Mouse (Mus musculus) spleen, adult 2 months (tissue): ENCODE results near the gene Abcc4. TPM values are rescaled to one million over a fixed set of nuclear protein-coding genes. Genes with fewer than 3 reads are reported as not detected.
A peak's percentile ranks its signal among the peaks of the same experiment; 100 is the strongest.

Experiments
- DNase-seq, 2 experiments: peaks; one replicate each; pipeline versions ENCODE4 v3.0.0 to v3.0.0-alpha.2; 2012 to 2021; ENCODE audit warnings: low spot score in 2 of 2, low read depth in 1 of 2
- H3K27ac ChIP-seq: fragments of 200-500 bp; 2 replicates; pipeline ENCODE4 v1.5.1; 2012; ENCODE audit warnings: low read length, inconsistent platforms; ENCODE audit not compliant: insufficient read depth
- H3K27me3 ChIP-seq: fragments of 200-500 bp; 2 replicates; pipeline ENCODE4 v1.6.1; 2012; ENCODE audit warnings: mild to moderate bottlenecking, moderate library complexity, low read length, inconsistent platforms; ENCODE audit not compliant: control insufficient read depth, insufficient read depth
- H3K36me3 ChIP-seq: fragments of 200-500 bp; 2 replicates; pipeline ENCODE4 v1.6.1; 2012; ENCODE audit warnings: mild to moderate bottlenecking, low read length, inconsistent platforms; ENCODE audit not compliant: control insufficient read depth, insufficient read depth
- H3K4me1 ChIP-seq: fragments of 200-500 bp; 2 replicates; pipeline ENCODE4 v1.6.1; 2011; ENCODE audit warnings: inconsistent platforms; ENCODE audit not compliant: control insufficient read depth, insufficient read depth, insufficient read length
- H3K4me3 ChIP-seq: fragments of 200-500 bp; 2 replicates; pipeline ENCODE4 v1.5.1; 2011; ENCODE audit warnings: mild to moderate bottlenecking, inconsistent platforms; ENCODE audit not compliant: insufficient read depth, insufficient read length; ENCODE audit errors: extremely low read depth
- CTCF ChIP-seq: fragments of 200-500 bp; IDR thresholded peaks from 2 replicates; pipeline ENCODE4 v1.5.1; 2011; ENCODE audit warnings: mild to moderate bottlenecking, inconsistent platforms; ENCODE audit not compliant: insufficient read depth, insufficient read length, insufficient replicate concordance; ENCODE audit errors: extremely low read depth
- POLR2A ChIP-seq: fragments of 200-500 bp; IDR thresholded peaks from 2 replicates; pipeline ENCODE4 v1.6.1; 2011; ENCODE audit warnings: low read depth, low read length, inconsistent platforms
- WGBS: fragments of 180-500 bp; shearing (Covaris S2); methylation state at CpG from one replicate; pipeline ENCODE4 v1.1.7; 2018; 5-methylcytosine and 5-hydroxymethylcytosine counted together
- polyA plus RNA-seq: library from polyadenylated mRNA; depleted of rRNA; stranded (reverse); fragments of >200 nt; gene quantifications from 2 replicates; pipeline ENCODE4 v1.2.3, GENCODE M21; 2012; rRNA removed

Abcc4 gene
- polyA plus RNA-seq = 2.9 and 3.6 TPM in 2 replicates

DNA sequence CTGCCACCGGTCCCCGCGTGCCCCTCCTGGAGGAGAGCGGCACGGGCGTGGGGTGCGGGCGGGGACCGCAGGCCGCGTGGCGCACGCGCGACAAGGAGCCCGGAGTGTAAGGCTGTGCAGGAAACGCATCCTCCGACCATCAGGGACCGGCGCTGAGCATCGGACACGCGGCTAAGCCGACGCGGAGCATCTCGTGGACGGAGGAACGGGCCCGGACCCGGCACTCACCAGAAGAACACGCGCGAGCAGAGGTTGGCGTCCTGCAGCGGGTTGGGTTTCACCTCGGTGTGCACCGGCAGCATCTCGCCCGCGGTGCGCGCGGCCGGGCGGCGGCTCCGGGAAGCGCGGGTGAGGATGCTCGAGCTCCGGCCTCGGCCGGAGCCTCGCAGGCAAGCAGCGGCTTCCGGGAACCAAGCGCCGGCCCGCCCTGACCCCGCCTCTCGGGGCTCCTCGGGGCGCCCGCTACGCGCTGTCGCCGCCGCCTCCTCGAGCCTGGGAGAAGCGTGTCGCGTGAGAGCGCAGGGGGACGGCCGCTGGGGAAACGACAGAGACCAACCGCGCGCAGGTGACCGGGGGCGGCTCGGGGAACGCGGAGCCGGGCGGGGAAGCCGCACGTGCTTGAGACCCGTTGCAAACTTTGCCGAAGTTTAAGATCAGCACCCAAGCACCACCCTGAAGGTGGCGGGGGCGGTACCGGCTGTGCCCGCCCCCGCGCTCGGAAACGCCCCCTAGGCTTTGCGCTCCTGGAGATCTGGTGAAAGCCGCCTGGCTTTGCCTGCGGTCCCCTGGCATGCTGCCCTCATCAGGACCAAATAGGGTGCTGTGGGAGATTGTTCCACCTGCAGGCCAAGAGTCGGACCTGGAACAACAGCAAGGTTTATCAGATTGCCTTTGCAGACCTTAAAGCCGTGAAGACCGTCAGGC, at the start of gene Abcc4:
Abcc4 (minus strand) TSS at position 412 of the 924 bp plus-strand sequence.
- H3K36me3 ChIP-seq = no peaks in the 10 kb centered on the region
- 2% methylated on average over 106 of the region's 106 CpGs for WGBS

DNA sequence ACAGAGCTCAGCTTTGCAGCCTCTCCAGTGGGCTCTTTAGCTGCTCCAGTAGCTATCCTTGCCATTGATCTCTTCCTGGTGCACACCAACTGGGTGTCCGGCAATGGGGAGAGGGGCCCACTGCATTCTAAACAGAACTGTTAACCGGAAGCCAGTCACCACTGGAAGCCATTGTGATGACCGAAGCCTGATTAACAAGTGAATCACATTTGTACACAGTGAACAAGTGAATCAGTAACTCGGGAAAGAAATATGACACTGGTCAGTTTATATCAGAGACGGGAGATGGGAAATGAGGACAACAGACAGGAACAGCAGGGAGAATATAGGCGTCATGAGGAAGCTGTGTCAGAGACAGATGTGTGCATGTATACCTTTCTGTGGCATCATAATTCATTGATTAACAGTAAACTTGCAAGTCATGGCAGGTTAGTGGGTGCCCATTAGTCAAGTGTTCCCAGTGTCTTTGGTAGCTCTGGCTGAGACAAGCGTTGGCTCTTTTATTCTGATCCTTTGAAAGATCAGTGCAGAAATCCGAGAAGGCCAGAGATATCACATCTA, 45.3 kb upstream of the Abcc4 start:
- H3K36me3 ChIP-seq = no peaks in the 10 kb centered on the region
- 89% methylated on average over 8 of the region's 8 CpGs for WGBS
- H3K4me1 ChIP-seq = no peaks in the 10 kb centered on the region
- H3K27ac ChIP-seq = no peak overlapping the region
- no peak overlapping the region for H3K4me3 ChIP-seq
- H3K27me3 ChIP-seq = no peaks in the 10 kb centered on the region
- no peak for DNase-seq
- TF ChIP-seq CTCF = no peak
- TF ChIP-seq POLR2A = no peak

More for the DNA sequence above, at the start of gene Abcc4:
- no peaks in the 10 kb centered on the region for H3K27me3 ChIP-seq
- TF ChIP-seq POLR2A (peak; percentile 41; the same call in 1 of the 2 replicates), CTCF (no peak)
- H3K4me1 ChIP-seq = no peaks in the 10 kb centered on the region; the same call in none of the 2 replicates
- H3K4me3 ChIP-seq = peak within 1 kb of the TSS; percentile 83
- peak within 1 kb of the TSS; percentile 41 for H3K27ac ChIP-seq
- peak; percentile 37 to 80 for DNase-seq

DNA sequence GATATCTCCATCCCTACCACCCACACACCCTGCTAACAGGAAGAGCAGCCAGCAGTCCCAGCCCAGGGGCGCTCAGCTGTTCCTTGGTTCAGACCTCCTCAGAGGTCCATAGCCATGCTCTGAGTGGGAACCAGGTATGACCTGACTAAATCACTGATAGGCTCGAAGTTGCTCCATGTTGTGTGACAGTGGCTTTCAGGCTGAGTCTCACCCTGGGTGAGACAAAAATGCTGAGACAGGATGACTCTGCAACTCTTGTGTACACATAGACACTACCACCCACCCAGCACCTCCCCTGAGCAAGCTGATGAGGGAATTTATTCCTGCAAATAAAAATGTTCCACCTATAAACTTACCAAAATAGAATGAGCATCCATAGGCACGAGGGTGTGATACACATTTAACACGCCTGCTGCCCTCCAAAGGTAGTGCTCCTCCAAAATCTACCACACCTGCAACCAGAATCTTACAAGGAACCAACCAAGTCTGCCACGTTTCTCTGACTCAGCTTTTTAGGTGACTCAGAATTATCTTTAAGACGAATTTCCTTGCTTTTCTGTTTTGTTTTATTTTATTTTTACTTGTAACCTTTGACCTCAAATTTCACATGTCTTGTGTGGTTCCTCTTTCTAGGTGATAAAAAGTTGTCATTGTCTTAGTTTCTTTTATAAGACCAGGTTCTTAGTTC, 44.6 kb upstream of the Abcc4 start:
- no peak for TF ChIP-seq CTCF
- no peak for TF ChIP-seq POLR2A
- no peak for DNase-seq
- no peak overlapping the region for H3K27ac ChIP-seq
- H3K27me3 ChIP-seq = no peaks in the 10 kb centered on the region
- H3K4me1 ChIP-seq = no peaks in the 10 kb centered on the region
- H3K4me3 ChIP-seq = no peak overlapping the region
- 54% methylated on average over 6 of the region's 6 CpGs for WGBS
- H3K36me3 ChIP-seq = no peaks in the 10 kb centered on the region

DNA sequence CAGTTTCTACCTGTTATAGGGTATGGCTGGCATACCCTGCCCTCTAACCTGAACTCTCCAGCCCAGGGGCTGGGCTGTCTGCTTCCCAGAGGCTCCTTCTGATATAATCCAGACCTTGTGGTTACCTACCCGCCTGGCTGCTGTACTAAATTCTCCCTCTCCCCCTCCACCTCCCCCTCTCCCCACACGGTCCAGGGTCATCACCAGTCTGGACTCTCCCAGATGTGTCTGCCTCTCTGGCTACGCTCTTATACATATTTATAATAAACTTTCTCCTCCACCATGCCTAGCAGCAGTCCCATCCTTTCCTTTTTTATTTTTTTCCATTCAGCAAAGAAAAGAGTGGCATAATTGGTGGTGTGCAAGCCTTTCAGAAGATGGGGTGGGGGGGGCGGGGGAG, 43.7 kb upstream of the Abcc4 start:
- Histone ChIP-seq H3K4me1 (no peaks in the 10 kb centered on the region), H3K4me3 (no peak overlapping the region), H3K27me3 (no peaks in the 10 kb centered on the region), H3K36me3 (no peaks in the 10 kb centered on the region), H3K27ac (no peak overlapping the region)
- TF ChIP-seq POLR2A = no peak
- TF ChIP-seq CTCF = no peak
- 77% methylated on average over 4 of the region's 4 CpGs for WGBS
- no peak for DNase-seq

DNA sequence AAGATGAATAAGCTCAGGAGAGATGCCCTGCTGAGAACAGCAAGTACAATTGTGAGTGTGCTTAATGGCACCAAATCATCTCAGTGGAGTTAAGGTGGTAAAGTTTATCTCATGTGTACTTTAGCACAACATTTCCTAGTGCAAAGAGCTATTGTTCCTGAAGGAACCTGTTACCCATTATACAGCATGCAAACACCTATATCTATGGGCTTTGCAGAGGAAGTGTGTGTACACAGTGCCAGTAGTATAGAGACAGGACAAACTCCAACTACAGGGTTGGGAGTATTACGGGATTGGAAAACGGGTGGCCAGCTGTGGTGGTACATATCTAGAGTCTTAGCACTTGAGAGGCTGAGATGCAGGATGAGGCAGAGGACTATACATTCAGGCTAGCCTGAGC, 43.0 kb upstream of the Abcc4 start:
- no peaks in the 10 kb centered on the region for H3K27me3 ChIP-seq
- H3K4me3 ChIP-seq = no peak overlapping the region
- TF ChIP-seq POLR2A = no peak
- TF ChIP-seq CTCF = no peak
- no peaks in the 10 kb centered on the region for H3K36me3 ChIP-seq
- WGBS = 92% methylated on average over 2 of the region's 2 CpGs
- no peaks in the 10 kb centered on the region for H3K4me1 ChIP-seq
- DNase-seq = no peak
- no peak overlapping the region for H3K27ac ChIP-seq

DNA sequence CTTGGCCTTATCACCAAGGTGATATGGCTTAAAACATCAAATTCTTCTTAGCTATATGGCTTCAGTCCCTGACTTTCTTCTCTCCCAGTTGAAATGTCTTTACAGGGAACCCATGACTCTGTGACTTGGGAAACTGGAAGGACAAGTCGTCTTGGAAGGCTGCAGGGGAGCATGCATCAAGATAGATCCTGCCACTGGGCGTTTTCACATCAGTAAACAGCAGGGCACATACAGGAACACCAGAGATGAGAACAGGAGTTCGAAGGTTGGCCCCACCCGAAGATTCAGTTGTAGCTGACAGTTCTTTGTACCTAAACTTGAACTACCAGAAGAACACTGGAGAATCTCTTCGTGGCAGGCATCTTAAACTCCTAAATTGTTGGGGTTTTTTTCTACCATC, 36.8 kb upstream of the Abcc4 start:
- TF ChIP-seq POLR2A (no peak), CTCF (no peak)
- Histone ChIP-seq H3K4me3 (no peak overlapping the region), H3K36me3 (no peaks in the 10 kb centered on the region), H3K27me3 (no peaks in the 10 kb centered on the region), H3K27ac (no peak overlapping the region), H3K4me1 (no peaks in the 10 kb centered on the region)
- 76% methylated on average over 5 of the region's 5 CpGs for WGBS
- DNase-seq = no peak
